Mouse (Mus musculus) embryonic facial prominence, embryonic 13.5 days (tissue): Measurements from ENCODE around the gene Bphl. TPM values are rescaled to one million over a fixed set of nuclear protein-coding genes. Genes with fewer than 3 reads are reported as not detected.

ENCODE experiments used
- ATAC-seq: fragments of 200-750 bp; cut with Nextera tagmentation; 2 replicates; pipeline ENCODE4 v1.8.0; 2017; ENCODE audit warnings: low read depth; ENCODE audit not compliant: insufficient number of reproducible peaks, insufficient read depth, low FRiP score, low TSS enrichment
- H3K27ac ChIP-seq: fragments of 300-500 bp; sonication (generic); 2 replicates; pipeline ENCODE4 v1.5.1; 2015; ENCODE audit warnings: moderate library complexity, mild to moderate bottlenecking, inconsistent platforms
- H3K27me3 ChIP-seq: fragments of 300-500 bp; sonication (generic); 2 replicates; pipeline ENCODE4 v1.6.1; 2015; ENCODE audit warnings: mild to moderate bottlenecking, inconsistent platforms
- H3K36me3 ChIP-seq: fragments of 300-500 bp; sonication (generic); 2 replicates; pipeline ENCODE4 v1.6.1; 2015; ENCODE audit warnings: mild to moderate bottlenecking, inconsistent platforms
- H3K4me1 ChIP-seq: fragments of 300-500 bp; sonication (generic); 2 replicates; pipeline ENCODE4 v1.6.1; 2015; ENCODE audit warnings: inconsistent platforms
- H3K4me2 ChIP-seq: fragments of 300-500 bp; sonication (generic); 2 replicates; pipeline ENCODE4 v1.6.1; 2015; ENCODE audit warnings: moderate library complexity, mild to moderate bottlenecking, inconsistent platforms
- H3K4me3 ChIP-seq: fragments of 300-500 bp; sonication (generic); 2 replicates; pipeline ENCODE4 v1.5.1; 2015; ENCODE audit warnings: mild to moderate bottlenecking, inconsistent platforms
- H3K9ac ChIP-seq: fragments of 300-500 bp; sonication (generic); 2 replicates; pipeline ENCODE4 v1.6.1; 2015; ENCODE audit warnings: mild to moderate bottlenecking, inconsistent platforms
- H3K9me3 ChIP-seq: fragments of 300-500 bp; sonication (generic); 2 replicates; pipeline ENCODE4 v1.6.1; 2016; ENCODE audit warnings: inconsistent platforms
- WGBS: fragments of 180-500 bp; shearing (Covaris S2); methylation state at CpG from one replicate; pipeline ENCODE4 v1.1.7; 2015; ENCODE audit warnings: mixed read lengths; 5-methylcytosine and 5-hydroxymethylcytosine counted together
- polyA plus RNA-seq: library from polyadenylated mRNA; unstranded; fragments of >200 nt; fragmentation: Nextera tagmentation; extraction: Ambion mirVana; gene quantifications from 2 replicates; pipeline ENCODE4 v1.2.1, GENCODE M21; 2015

The Bphl gene
- polyA plus RNA-seq, 1 experiment from 2014 or later = 50.8 TPM

GRCm38 (mm10) chr13:34096455-34096854 is 59.1 kb downstream of the Bphl start:
- WGBS = 53% methylated on average over 4 of the region's 4 CpGs
- ATAC-seq = no peak
- Histone ChIP-seq H3K9me3 (no peaks in the 10 kb centered on the region), H3K4me3 (no peak overlapping the region), H3K4me2 (no peak overlapping the region), H3K9ac (no peak overlapping the region), H3K36me3 (no peaks in the 10 kb centered on the region), H3K27ac (no peak overlapping the region), H3K27me3 (no peaks in the 10 kb centered on the region), H3K4me1 (peaks cover 8% of the 10 kb centered on the region)

- peaks cover 8% of the 10 kb centered on the region for H3K4me1 ChIP-seq
- no peaks in the 10 kb centered on the region for H3K9me3 ChIP-seq
- 71% methylated on average over 3 of the region's 3 CpGs for WGBS
- H3K27ac ChIP-seq = no peak overlapping the region
- ATAC-seq = no peak
- H3K27me3 ChIP-seq = no peaks in the 10 kb centered on the region
- H3K4me3 ChIP-seq = no peak overlapping the region
- H3K36me3 ChIP-seq = no peaks in the 10 kb centered on the region
- no peak overlapping the region for H3K4me2 ChIP-seq
- H3K9ac ChIP-seq = no peak overlapping the region
Observed at GRCm38 (mm10) chr13:34097086-34097485, 59.7 kb downstream of the Bphl start.

GRCm38 (mm10) chr13:34100733-34101132 is 63.3 kb downstream of the Bphl start:
- 86% methylated on average over 3 of the region's 3 CpGs for WGBS

GRCm38 (mm10) chr13:34101247-34101646 is 63.9 kb downstream of the Bphl start:
- H3K27ac ChIP-seq = no peak overlapping the region
- no peaks in the 10 kb centered on the region for H3K36me3 ChIP-seq
- 91% methylated on average over 10 of the region's 10 CpGs for WGBS
- H3K9ac ChIP-seq = no peak overlapping the region
- H3K4me2 ChIP-seq = no peak overlapping the region
- H3K4me3 ChIP-seq = no peak overlapping the region
- no peaks in the 10 kb centered on the region for H3K9me3 ChIP-seq
- H3K27me3 ChIP-seq = no peaks in the 10 kb centered on the region
- no peak for ATAC-seq
- H3K4me1 ChIP-seq = peaks cover 5% of the 10 kb centered on the region; the same call in 1 of the 2 replicates

More at GRCm38 (mm10) chr13:34100733-34101132, 63.3 kb downstream of the Bphl start:
- Histone ChIP-seq H3K27me3 (no peaks in the 10 kb centered on the region), H3K27ac (no peak overlapping the region), H3K4me3 (no peak overlapping the region), H3K4me1 (peaks cover 8% of the 10 kb centered on the region), H3K36me3 (no peaks in the 10 kb centered on the region), H3K9me3 (no peaks in the 10 kb centered on the region), H3K9ac (no peak overlapping the region), H3K4me2 (no peak overlapping the region)
- no peak for ATAC-seq

GRCm38 (mm10) chr13:34101908-34102307 is 64.5 kb downstream of the Bphl start:
- H3K4me2 ChIP-seq = no peak overlapping the region
- WGBS = 77% methylated on average over 9 of the region's 9 CpGs
- no peaks in the 10 kb centered on the region for H3K27me3 ChIP-seq
- no peak overlapping the region for H3K9ac ChIP-seq
- H3K36me3 ChIP-seq = no peaks in the 10 kb centered on the region
- ATAC-seq = no peak
- no peak overlapping the region for H3K27ac ChIP-seq
- no peak overlapping the region for H3K4me3 ChIP-seq
- H3K9me3 ChIP-seq = no peaks in the 10 kb centered on the region
- no peaks in the 10 kb centered on the region for H3K4me1 ChIP-seq

GRCm38 (mm10) chr13:34105364-34105763 is 68.0 kb downstream of the Bphl start:
- Histone ChIP-seq H3K4me3 (no peak overlapping the region), H3K4me2 (no peak overlapping the region), H3K27me3 (no peaks in the 10 kb centered on the region), H3K4me1 (no peaks in the 10 kb centered on the region), H3K36me3 (no peaks in the 10 kb centered on the region), H3K9me3 (no peaks in the 10 kb centered on the region), H3K9ac (no peak overlapping the region), H3K27ac (no peak overlapping the region)
- ATAC-seq = no peak
- 69% methylated on average over 1 of the region's 1 CpGs for WGBS

- Histone ChIP-seq H3K9me3 (no peaks in the 10 kb centered on the region), H3K36me3 (no peaks in the 10 kb centered on the region), H3K9ac (no peak overlapping the region), H3K4me3 (no peak overlapping the region), H3K27ac (no peak overlapping the region), H3K4me1 (no peaks in the 10 kb centered on the region), H3K27me3 (no peaks in the 10 kb centered on the region), H3K4me2 (no peak overlapping the region)
- 83% methylated on average over 2 of the region's 2 CpGs for WGBS
- no peak for ATAC-seq
Observed at GRCm38 (mm10) chr13:34106256-34106655, 68.9 kb downstream of the Bphl start.

GRCm38 (mm10) chr13:34106999-34107398 is 69.6 kb downstream of the Bphl start:
- Histone ChIP-seq H3K36me3 (no peaks in the 10 kb centered on the region), H3K4me1 (no peaks in the 10 kb centered on the region), H3K9me3 (no peaks in the 10 kb centered on the region), H3K27me3 (no peaks in the 10 kb centered on the region), H3K4me2 (no peak overlapping the region), H3K27ac (no peak overlapping the region), H3K4me3 (no peak overlapping the region), H3K9ac (no peak overlapping the region)
- no peak for ATAC-seq
- WGBS = 93% methylated on average over 1 of the region's 1 CpGs

- WGBS = 66% methylated on average over 4 of the region's 4 CpGs
Observed at GRCm38 (mm10) chr13:34109035-34109676, 71.8 kb downstream of the Bphl start.

GRCm38 (mm10) chr13:34109677-34110058 is 72.3 kb downstream of the Bphl start:
- no peak for ATAC-seq
- H3K4me1 ChIP-seq = no peaks in the 10 kb centered on the region
- H3K4me3 ChIP-seq = no peak overlapping the region
- no peak overlapping the region for H3K9ac ChIP-seq
- no peak overlapping the region for H3K4me2 ChIP-seq
- no peaks in the 10 kb centered on the region for H3K27me3 ChIP-seq
- 49% methylated on average over 4 of the region's 4 CpGs for WGBS
- H3K36me3 ChIP-seq = no peaks in the 10 kb centered on the region
- no peaks in the 10 kb centered on the region for H3K9me3 ChIP-seq
- H3K27ac ChIP-seq = no peak overlapping the region

More at GRCm38 (mm10) chr13:34109035-34109676, 71.8 kb downstream of the Bphl start:
- Histone ChIP-seq H3K4me3 (no peak overlapping the region), H3K9ac (no peak overlapping the region), H3K4me1 (no peaks in the 10 kb centered on the region), H3K36me3 (no peaks in the 10 kb centered on the region), H3K9me3 (no peaks in the 10 kb centered on the region), H3K27ac (no peak overlapping the region), H3K4me2 (no peak overlapping the region), H3K27me3 (no peaks in the 10 kb centered on the region)
- no peak for ATAC-seq

GRCm38 (mm10) chr13:34111019-34111418 is 73.6 kb downstream of the Bphl start:
- no peak for ATAC-seq
- H3K27ac ChIP-seq = no peak overlapping the region

GRCm38 (mm10) chr13:34111878-34112277 is 74.5 kb downstream of the Bphl start:
- Histone ChIP-seq H3K27ac (no peak overlapping the region), H3K4me3 (no peak overlapping the region), H3K4me2 (no peak overlapping the region), H3K9ac (no peak overlapping the region), H3K36me3 (no peaks in the 10 kb centered on the region), H3K27me3 (no peaks in the 10 kb centered on the region), H3K9me3 (no peaks in the 10 kb centered on the region), H3K4me1 (peaks cover 4% of the 10 kb centered on the region; the same call in 1 of the 2 replicates)
- WGBS = 82% methylated on average over 3 of the region's 3 CpGs
- ATAC-seq = no peak

More at GRCm38 (mm10) chr13:34111019-34111418, 73.6 kb downstream of the Bphl start:
- H3K4me3 ChIP-seq = no peak overlapping the region
- no peaks in the 10 kb centered on the region for H3K4me1 ChIP-seq
- no peaks in the 10 kb centered on the region for H3K9me3 ChIP-seq
- no peak overlapping the region for H3K4me2 ChIP-seq
- H3K9ac ChIP-seq = no peak overlapping the region
- H3K36me3 ChIP-seq = no peaks in the 10 kb centered on the region
- WGBS = 71% methylated on average over 5 of the region's 5 CpGs
- H3K27me3 ChIP-seq = no peaks in the 10 kb centered on the region
